Mouse (Mus musculus): ENCODE results near the gene Gm49450.

DNA sequence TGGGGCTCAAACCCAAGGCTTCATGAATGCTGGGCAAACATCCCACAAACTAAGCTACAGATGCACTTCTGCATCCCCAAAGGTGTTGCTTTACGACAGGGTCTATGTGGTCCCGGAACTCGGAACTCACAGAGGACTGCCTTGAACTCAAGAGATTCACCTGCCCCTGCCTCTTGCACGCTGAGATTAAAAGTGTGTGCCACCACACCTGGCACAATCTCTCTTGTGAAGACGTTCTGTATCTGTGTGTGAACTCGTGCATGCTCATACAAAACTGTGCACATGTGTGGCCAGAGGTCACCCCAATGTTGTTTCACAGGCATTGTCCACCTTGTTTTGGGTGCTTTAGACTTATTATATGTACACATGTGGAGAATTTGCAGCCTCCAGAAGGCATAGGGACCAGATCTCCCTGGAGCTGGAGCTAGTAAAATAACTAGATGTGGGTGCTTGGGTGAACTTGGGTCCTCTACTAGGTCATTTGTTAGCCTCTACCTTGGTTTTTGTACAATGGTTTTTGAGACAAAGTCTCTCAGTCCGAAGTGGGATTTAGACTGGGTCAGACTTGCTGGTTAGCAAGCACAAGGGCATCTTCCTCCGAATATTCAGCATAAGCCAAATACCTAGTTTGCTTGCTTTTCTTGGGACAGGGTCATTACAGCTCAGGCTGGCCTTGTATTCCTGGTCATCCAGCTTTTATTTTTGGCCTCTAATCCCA, 23.2 kb downstream of the Gm49450 start:
- TF ChIP-seq CTCF (IDR thresholded peaks at IDR 0.05; ENCODE audit: borderline replicate concordance, insufficient read depth, low read length) (no peak), POLR2A (IDR thresholded peaks at IDR 0.05; ENCODE audit: low read depth, low read length) (peak; percentile 70)
